Mouse (Mus musculus): ENCODE data around the gene Ccng1. TPM values are rescaled to one million over a fixed set of nuclear protein-coding genes. Genes with fewer than 3 reads are reported as not detected.

Ccng1 gene
- total RNA-seq, 1 experiment from 2014 or later, result 55.2 TPM

- ATAC-seq (ENCODE audit: extremely low read depth, insufficient number of reproducible peaks, low FRiP score, poor library complexity, severe bottlenecking), result peak; percentile 99
Observed at GRCm38 (mm10) chr11:40733339-40734174, 21.6 kb downstream of the Ccng1 start, which contains the start of the genes Hmmr and Nudcd2. Gene Hmmr (minus strand): TSS chr11:40733422. Gene Nudcd2 (plus strand): TSS chr11:40733667.

- ATAC-seq (ENCODE audit: extremely low read depth, insufficient number of reproducible peaks, low FRiP score, poor library complexity, severe bottlenecking), result no peak
Observed at GRCm38 (mm10) chr11:40732997-40733338, 22.1 kb downstream of the Ccng1 start.

- ATAC-seq (ENCODE audit: extremely low read depth, insufficient number of reproducible peaks, low FRiP score, poor library complexity, severe bottlenecking), result peak; percentile 39; the same call in 1 of the 2 replicates
Observed at GRCm38 (mm10) chr11:40718324-40718723, 36.8 kb downstream of the Ccng1 start.

GRCm38 (mm10) chr11:40715524-40715923, 39.6 kb downstream of the Ccng1 start:
- ATAC-seq (ENCODE audit: extremely low read depth, insufficient number of reproducible peaks, low FRiP score, poor library complexity, severe bottlenecking), result no peak

- no peak for ATAC-seq (ENCODE audit: extremely low read depth, insufficient number of reproducible peaks, low FRiP score, poor library complexity, severe bottlenecking)
Observed at GRCm38 (mm10) chr11:40713858-40714257, 41.3 kb downstream of the Ccng1 start.

- ATAC-seq (ENCODE audit: extremely low read depth, insufficient number of reproducible peaks, low FRiP score, poor library complexity, severe bottlenecking), result peak; percentile 88
Observed at GRCm38 (mm10) chr11:40709899-40710298, 45.2 kb downstream of the Ccng1 start.

Other genes starting within 250 kb of the Ccng1 start
- gene Mat2b, start 60.1 kb downstream of the Ccng1 start, total RNA-seq (2017), result 112 and 119 TPM in 2 replicates
- gene Hmmr, start 21.9 kb downstream of the Ccng1 start, total RNA-seq (2017), result 0.25 TPM in 1 of 2 replicates, not detected in the other
- gene Nudcd2, start 21.6 kb downstream of the Ccng1 start, total RNA-seq (2017), result 24.1 and 25.5 TPM in 2 replicates